Mouse (Mus musculus): Measurements from ENCODE around the gene Nagk.
"Not testable (repeated sequence)": the region's sequence is repeated elsewhere in the genome, so short reads cannot be mapped to it uniquely, and the experiment has no call there.

Nagk gene

DNA sequence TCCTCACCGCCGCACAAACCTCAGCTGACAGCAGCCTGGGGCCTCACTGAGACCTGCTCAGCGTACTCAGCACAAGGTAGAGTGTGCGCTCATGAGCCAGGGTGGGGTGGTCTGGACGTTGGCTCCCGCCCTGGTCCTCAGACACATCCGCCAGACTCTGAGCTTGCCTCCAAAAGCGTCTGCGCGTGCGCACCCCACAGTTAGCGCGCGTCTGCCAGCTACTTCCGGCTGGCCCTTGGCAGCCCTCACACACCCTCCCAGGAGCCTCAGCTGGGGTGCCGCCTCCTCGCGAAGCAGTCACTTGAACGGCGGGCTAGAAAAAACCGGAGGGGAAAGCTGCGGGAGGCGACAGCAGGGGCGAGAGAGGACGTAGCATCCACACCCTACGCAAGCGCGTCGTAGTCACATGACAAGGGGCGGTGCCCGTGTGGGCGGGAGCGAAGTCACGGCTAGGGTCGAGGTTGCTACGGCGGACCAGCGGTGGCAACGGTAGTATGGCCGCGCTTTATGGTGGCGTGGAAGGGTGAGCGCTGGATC lies at the start of gene Nagk:
TSS of gene Nagk (plus strand) at position 223 of the 537 bp plus-strand sequence.
- DNase-seq (ENCODE audit: low read depth, low spot score), result peak; percentile 99

DNA sequence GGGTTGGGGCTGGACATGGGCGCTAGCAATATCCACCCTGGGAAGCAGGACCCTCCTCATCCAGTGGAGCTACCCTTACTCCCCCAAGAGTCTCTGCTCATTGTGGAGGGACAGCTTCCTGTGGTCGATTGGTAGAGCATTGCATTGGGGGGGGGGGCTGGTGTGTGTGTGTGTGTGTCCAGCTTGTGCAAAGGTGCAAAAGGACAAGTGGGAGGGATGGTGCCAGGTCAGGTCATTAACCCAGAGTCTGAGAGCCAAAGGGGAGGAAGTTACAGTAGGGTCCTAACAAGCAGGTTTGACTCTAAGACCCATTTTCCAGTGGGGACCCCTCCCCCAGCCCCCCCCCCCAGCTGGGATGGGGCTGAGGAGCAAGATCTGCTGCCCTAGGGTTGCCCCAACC lies 49.3 kb upstream of the Nagk start:
- no peak for DNase-seq (ENCODE audit: low read depth, low spot score)

DNA sequence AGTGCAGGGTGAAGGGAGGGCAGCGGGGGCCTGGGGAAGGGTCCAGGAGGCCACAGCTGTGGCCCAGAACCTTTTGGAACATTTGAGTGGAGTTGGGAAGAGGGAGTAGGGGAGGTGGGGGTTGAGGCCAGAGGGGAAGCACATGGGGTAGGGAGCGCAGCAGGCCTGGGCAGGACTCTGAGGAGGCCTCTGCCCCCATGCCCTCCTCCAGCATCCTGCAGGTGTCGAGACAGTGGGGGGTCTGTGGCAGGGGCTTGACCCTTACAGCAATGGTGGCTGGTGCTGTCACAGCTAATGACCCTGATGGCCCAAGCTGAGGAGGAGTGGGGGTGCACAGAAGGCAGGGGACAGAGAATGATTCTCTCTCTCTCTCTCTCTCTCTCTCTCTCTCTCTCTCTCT lies 45.5 kb upstream of the Nagk start:
- no peak for DNase-seq (ENCODE audit: low read depth, low spot score)

GRCm38 (mm10) chr6:83750171-83750684 lies 44.6 kb upstream of the Nagk start:
- peak; percentile 81 for DNase-seq (ENCODE audit: low read depth, low spot score)

DNA sequence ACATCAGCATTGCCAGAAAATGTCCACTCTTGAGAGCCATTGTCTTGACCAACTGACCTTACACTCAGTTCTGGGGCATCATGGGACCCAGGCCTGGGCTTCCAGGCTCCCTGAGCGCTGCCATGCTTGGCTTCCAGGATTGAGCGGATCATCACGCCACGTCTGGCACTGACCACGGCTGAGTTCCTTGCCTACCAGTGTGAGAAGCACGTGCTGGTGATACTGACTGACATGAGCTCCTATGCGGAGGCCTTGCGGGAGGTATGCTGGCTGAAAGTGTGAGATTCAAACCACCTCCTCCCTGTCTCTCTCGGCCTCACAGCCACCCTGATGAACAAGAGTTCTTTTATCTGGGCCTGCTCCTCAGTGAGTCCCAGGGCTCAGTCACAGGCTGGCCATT lies 38.7 kb upstream of the Nagk start:
- no peak for DNase-seq (ENCODE audit: low read depth, low spot score)

- DNase-seq (ENCODE audit: low read depth, low spot score), result no peak
Measured at GRCm38 (mm10) chr6:83762344-83762743, 32.4 kb upstream of the Nagk start, which contains the start of gene Ankrd53. Ankrd53 (plus strand) TSS chr6:83762644.

DNA sequence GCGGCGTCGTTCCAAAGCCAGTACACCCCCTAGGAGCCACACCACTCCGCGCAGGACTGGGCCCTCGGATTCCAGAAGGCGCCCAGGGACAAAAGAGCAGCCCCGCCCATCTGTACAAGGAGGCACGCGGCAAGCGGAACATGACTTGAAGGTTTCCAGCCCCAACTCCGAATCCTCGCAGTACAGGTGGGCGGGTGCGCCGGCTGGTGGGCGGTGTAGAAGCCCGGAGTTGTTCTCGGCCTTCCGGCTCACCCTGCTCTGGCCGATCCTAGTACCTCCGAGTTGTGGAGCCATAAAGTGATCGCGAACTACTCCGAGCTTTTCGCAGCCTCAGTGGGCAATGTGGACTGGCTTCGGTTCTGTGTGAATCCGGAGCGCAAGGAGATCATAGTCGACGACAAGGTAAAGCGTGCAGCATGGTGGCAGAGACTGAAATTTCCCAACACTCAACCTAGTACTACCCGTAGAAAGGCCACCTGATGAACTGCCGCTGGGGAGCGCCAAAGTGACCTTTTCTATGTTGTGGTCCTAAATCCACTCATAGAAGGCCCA lies 31.8 kb upstream of the Nagk start:
- no peak for DNase-seq (ENCODE audit: low read depth, low spot score)

- no peak for DNase-seq (ENCODE audit: low read depth, low spot score)
Measured at GRCm38 (mm10) chr6:83766982-83767381, 27.8 kb upstream of the Nagk start.

GRCm38 (mm10) chr6:83768485-83768884 lies 26.3 kb upstream of the Nagk start:
- no peak for DNase-seq (ENCODE audit: low read depth, low spot score)

GRCm38 (mm10) chr6:83774126-83774525 lies 20.7 kb upstream of the Nagk start:
- peak; percentile 76 for DNase-seq (ENCODE audit: low read depth, low spot score)

DNA sequence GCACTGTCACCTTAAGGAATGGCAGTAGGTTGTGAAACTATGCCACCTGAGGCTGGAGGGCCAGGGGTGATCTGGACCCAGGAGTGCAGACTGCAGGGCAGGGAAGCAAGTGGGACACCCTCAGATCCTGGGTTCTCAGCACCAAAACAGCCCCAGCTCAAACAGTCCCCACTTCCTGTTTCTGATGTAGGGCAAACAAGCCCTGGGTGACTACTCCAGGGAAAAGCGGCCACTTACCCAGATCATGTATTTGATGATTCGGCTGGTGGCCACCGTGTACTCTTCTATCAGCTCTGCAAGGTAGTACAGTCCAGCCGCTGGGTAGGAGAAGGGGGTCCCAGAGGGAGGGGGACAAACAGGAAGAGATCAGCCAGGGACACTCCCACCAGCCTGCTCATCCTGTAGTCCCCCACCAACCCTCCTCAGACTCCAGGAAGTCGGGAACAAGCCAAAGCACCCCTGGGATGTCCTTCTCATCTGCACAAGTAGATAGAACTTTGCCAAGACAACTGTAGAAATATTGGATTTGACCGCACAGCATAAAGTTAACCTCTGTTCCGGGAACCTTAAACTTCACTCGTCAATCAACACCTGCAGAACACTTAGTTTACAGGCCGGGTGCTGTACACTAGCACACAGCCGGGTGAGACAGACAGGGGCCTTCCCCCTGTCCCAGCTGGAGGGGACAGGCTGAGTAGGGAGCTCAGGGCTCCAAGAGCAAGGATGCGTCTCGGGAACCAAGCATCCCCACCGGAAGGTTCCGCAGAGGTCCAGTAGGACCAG lies 19.8 kb upstream of the Nagk start:
- DNase-seq (ENCODE audit: low read depth, low spot score), result peak; percentile 51

- peak; percentile 94 for DNase-seq (ENCODE audit: low read depth, low spot score)
Measured at GRCm38 (mm10) chr6:83775638-83776293, 19.0 kb upstream of the Nagk start, which contains the start of gene Tex261. Tex261 (minus strand) TSS chr6:83775813.

- DNase-seq (ENCODE audit: low read depth, low spot score), result no peak
Measured at GRCm38 (mm10) chr6:83778306-83778705, 16.5 kb upstream of the Nagk start.

GRCm38 (mm10) chr6:83779026-83779425 lies 15.8 kb upstream of the Nagk start:
- peak; percentile 82 for DNase-seq (ENCODE audit: low read depth, low spot score)

GRCm38 (mm10) chr6:83786426-83786825 lies 8.4 kb upstream of the Nagk start:
- no peak for DNase-seq (ENCODE audit: low read depth, low spot score)

GRCm38 (mm10) chr6:83788554-83788953 lies 6.2 kb upstream of the Nagk start:
- DNase-seq (ENCODE audit: low read depth, low spot score), result no peak

- DNase-seq (ENCODE audit: low read depth, low spot score), result not testable (repeated sequence)
Measured at GRCm38 (mm10) chr6:83790533-83790932, 4.2 kb upstream of the Nagk start.

GRCm38 (mm10) chr6:83791251-83791890 lies 3.4 kb upstream of the Nagk start:
- peak; percentile 53 for DNase-seq (ENCODE audit: low read depth, low spot score)

DNA sequence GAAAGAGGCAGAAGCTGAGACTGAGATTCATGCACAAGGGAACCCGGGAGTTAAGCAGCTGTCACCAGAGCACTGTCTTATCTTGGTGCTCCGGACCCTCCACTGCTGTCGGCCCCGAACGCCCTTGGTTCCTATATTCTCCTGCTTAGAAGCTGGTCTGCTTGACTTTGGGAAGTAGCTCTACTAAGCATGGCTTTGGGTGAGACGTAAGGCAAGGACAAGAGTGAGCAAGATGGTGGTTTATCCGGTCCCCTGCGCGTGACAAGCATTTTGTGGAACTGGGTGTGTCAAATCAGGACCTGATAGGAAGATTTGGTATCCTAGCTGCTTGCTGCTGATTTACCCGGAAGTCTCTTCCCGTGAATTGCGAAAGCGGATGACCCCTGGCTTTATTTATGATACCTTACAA lies 714 bp downstream of the Nagk start:
- DNase-seq (ENCODE audit: low read depth, low spot score), result peak; percentile 84

DNA sequence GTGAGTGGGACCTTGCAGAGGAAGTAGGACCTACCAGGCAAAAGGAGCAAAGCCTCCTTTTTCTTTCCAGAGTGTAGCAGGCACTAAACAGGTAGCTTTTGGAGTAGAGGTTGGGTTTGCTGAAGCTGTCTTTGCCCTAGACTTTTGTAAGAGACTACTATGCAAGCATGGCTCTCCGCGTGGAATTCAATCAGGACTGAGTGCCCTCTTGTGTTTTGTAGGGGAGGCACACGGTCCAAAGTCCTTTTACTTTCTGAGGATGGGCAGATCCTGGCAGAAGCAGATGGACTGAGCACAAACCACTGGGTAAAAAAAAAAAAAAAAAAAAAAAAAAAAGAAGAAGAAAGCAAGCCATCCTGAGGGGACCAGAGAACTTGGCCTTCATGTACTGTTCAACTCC lies 1.9 kb downstream of the Nagk start:
- DNase-seq (ENCODE audit: low read depth, low spot score), result peak; percentile 57

- no peak for DNase-seq (ENCODE audit: low read depth, low spot score)
Measured at GRCm38 (mm10) chr6:83802033-83802432, 7.3 kb downstream of the Nagk start.

DNA sequence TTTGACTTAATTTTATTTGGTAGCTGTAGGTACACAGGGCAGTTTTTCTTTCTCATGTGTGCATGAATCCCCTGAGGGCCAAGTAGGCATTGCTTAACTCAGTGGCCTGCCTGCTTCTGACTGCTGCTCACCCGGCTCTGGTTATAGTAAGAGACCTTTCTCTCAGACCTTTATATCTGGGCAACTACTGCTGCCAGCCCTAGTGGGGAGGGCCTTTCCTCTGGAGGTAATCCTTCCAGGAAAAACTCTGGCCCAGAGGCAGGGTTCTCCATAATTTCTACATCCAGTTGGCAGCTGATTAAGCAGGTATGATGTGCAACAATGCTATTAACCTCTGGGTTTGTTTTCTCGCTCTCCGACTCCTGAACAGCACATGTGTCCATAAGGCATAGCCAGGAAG lies 8.1 kb downstream of the Nagk start:
- DNase-seq (ENCODE audit: low read depth, low spot score), result no peak
